Mouse (Mus musculus): ENCODE results near the gene Pcyt2.

- no peak for TF ChIP-seq POLR2A (IDR thresholded peaks at IDR 0.05; ENCODE audit: low read depth, low read length)
- TF ChIP-seq CTCF (IDR thresholded peaks at IDR 0.05; ENCODE audit: extremely low read depth, insufficient read length, insufficient replicate concordance, low read depth, low read length) = no peak
Measured at GRCm38 (mm10) chr11:120597240-120598235, 20.2 kb downstream of the Pcyt2 start.

All from small intestine, adult 2 months (tissue).